Mouse (Mus musculus): ENCODE data around the gene Olfr283. TPM values are rescaled to one million over a fixed set of nuclear protein-coding genes. Genes with fewer than 3 reads are reported as not detected.
"Not testable (repeated sequence)": the region's sequence is repeated elsewhere in the genome, so short reads cannot be mapped to it uniquely, and the experiment has no call there.

Olfr283 gene
- polyA plus RNA-seq (2015; fragmentation: Nextera tagmentation; extraction: Ambion mirVana): not detected in 2 replicates

DNA sequence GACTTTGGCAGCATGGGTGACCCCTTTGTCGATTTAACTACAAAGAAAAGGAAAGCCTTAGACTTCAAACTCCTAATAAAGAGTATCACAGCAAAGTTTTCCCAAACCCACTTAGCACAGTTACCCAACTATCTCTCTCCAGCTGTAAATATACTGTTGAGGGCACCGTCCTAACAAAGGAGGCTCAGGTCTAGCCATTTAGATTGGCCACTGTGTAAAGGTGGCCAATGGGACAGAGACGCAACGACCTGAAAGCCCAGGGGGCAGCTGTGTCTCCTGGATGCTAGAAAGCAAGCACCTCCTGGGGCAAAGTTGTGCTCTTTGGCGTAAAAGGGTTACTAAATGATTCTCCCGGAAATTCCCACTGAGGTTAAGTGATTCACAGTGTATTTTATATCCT lies at the start of gene Olfr283:
Gene Olfr283, minus strand, starts transcription at position 101 of the 400 bp plus-strand sequence.
- Histone ChIP-seq H3K4me3 (ENCODE audit: low read length) (no peak within 1 kb of the TSS), H3K9me3 (ENCODE audit: low read length) (no peaks in the 10 kb centered on the region), H3K4me2 (replicated peaks; ENCODE audit: low read depth, low read length) (no peak within 1 kb of the TSS), H3K4me1 (ENCODE audit: insufficient read depth, low read length) (no peaks in the 10 kb centered on the region), H3K27ac (ENCODE audit: low read length) (no peak within 1 kb of the TSS), H3K9ac (replicated peaks; ENCODE audit: low read length) (no peak within 1 kb of the TSS), H3K27me3 (ENCODE audit: insufficient read depth, low read length) (no peaks in the 10 kb centered on the region), H3K36me3 (ENCODE audit: insufficient read depth, low read length) (no peaks in the 10 kb centered on the region)
- WGBS: 85% methylated on average over 6 of the region's 6 CpGs
- ATAC-seq (ENCODE audit: low FRiP score, low TSS enrichment): no peak

DNA sequence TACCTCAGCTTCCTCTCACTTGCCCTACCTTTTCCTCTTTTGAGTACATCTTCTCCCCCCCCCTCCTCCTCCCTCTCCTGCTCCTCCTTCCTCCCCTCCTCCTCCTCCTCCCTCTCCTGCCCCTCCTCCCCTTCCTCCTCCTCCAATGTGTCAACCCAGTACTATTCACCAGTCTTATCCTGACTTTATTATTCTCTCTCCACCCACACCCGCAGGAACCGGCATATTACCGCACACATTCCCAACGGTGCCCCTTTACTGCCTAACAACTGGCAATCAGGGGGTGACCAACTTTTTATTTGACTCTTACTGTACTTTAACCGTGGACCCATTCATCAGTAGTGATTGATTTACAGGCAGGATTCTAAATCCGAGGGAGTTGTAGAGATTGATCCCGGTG lies 44.4 kb upstream of the Olfr283 start:
- Histone ChIP-seq H3K27me3 (ENCODE audit: insufficient read depth, low read length) (no peaks in the 10 kb centered on the region), H3K4me1 (ENCODE audit: insufficient read depth, low read length) (peaks cover 4% of the 10 kb centered on the region), H3K9me3 (ENCODE audit: low read length) (no peaks in the 10 kb centered on the region), H3K4me3 (ENCODE audit: low read length) (no peak overlapping the region), H3K27ac (ENCODE audit: low read length) (no peak overlapping the region), H3K36me3 (ENCODE audit: insufficient read depth, low read length) (no peaks in the 10 kb centered on the region), H3K4me2 (replicated peaks; ENCODE audit: low read depth, low read length) (no peak overlapping the region), H3K9ac (replicated peaks; ENCODE audit: low read length) (no peak overlapping the region)
- ATAC-seq (ENCODE audit: low FRiP score, low TSS enrichment): no peak
- 32% methylated on average over 7 of the region's 7 CpGs for WGBS

DNA sequence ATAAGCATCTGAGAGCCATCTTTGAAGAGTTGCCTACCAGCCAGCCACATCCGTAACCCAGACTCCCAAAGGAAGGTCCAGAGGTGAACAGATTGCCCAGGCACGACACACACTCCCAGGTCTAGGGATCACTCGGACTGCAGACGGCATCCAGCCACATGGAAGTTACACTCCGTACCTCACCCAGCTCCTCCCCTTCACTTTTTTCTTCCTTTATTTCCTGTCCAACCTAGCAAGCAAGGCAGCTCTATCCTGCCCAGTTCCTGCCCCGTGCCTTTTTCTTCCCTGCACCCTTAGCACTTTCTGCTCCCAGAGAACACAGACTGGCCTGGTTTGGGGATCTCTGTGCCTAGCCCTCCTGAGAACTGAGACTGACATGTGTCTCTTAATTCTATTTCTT lies 44.0 kb upstream of the Olfr283 start:
- no peak for ATAC-seq (ENCODE audit: low FRiP score, low TSS enrichment)
- peaks cover 4% of the 10 kb centered on the region for H3K4me1 ChIP-seq (ENCODE audit: insufficient read depth, low read length)
- WGBS: 38% methylated on average over 6 of the region's 6 CpGs
- H3K36me3 ChIP-seq (ENCODE audit: insufficient read depth, low read length): no peaks in the 10 kb centered on the region
- no peak overlapping the region for H3K27ac ChIP-seq (ENCODE audit: low read length)
- no peaks in the 10 kb centered on the region for H3K9me3 ChIP-seq (ENCODE audit: low read length)
- no peak overlapping the region for H3K4me2 ChIP-seq (replicated peaks; ENCODE audit: low read depth, low read length)
- no peak overlapping the region for H3K9ac ChIP-seq (replicated peaks; ENCODE audit: low read length)
- H3K4me3 ChIP-seq (ENCODE audit: low read length): no peak overlapping the region
- H3K27me3 ChIP-seq (ENCODE audit: insufficient read depth, low read length): no peaks in the 10 kb centered on the region

DNA sequence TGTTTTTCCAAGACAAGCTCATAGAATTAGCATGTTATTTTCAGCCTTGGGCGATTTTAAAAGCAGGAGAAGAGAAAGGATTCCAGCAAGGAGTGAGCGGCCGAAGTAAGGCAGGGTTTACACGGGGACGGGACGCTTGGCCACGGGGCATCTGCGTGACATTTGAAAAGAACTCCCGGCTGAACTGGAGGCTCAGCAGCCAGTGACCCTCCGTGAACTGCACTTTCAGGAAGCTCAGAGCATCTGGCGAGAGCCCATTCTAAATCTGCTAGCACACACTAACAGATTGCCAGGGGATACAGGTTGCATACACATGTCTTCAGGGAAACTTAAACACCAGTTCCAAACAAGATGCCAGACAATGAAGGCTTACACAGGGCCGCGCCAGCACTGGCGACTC lies 43.6 kb upstream of the Olfr283 start:
- Histone ChIP-seq H3K27ac (ENCODE audit: low read length) (no peak overlapping the region), H3K4me2 (replicated peaks; ENCODE audit: low read depth, low read length) (no peak overlapping the region), H3K27me3 (ENCODE audit: insufficient read depth, low read length) (no peaks in the 10 kb centered on the region), H3K4me3 (ENCODE audit: low read length) (no peak overlapping the region), H3K4me1 (ENCODE audit: insufficient read depth, low read length) (peaks cover 4% of the 10 kb centered on the region), H3K9me3 (ENCODE audit: low read length) (no peaks in the 10 kb centered on the region), H3K36me3 (ENCODE audit: insufficient read depth, low read length) (no peaks in the 10 kb centered on the region), H3K9ac (replicated peaks; ENCODE audit: low read length) (no peak overlapping the region)
- no peak for ATAC-seq (ENCODE audit: low FRiP score, low TSS enrichment)
- 62% methylated on average over 14 of the region's 14 CpGs for WGBS

DNA sequence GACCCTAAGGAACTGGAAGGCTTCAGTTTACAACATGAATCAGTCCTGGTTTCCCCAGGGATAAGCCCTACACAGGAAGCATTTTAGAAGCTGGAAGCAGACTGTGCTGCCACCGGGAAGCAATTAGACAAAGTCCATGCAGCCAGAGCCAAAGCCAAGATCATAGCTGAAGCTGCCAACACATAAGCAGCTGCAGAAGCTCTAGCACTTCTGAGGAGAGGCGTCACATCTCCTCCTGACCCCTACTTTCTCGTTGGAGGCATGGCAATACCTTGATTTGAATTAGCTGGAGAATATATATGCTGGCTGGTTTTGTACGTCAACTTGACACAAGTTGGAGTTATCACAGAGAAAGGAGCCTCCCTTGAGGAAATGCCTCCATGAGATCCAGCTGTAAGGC lies 40.2 kb upstream of the Olfr283 start:
- WGBS: 62% methylated on average over 4 of the region's 4 CpGs
- no peak overlapping the region for H3K9ac ChIP-seq (replicated peaks; ENCODE audit: low read length)
- ATAC-seq (ENCODE audit: low FRiP score, low TSS enrichment): no peak
- H3K27ac ChIP-seq (ENCODE audit: low read length): no peak overlapping the region
- H3K9me3 ChIP-seq (ENCODE audit: low read length): no peaks in the 10 kb centered on the region
- H3K27me3 ChIP-seq (ENCODE audit: insufficient read depth, low read length): no peaks in the 10 kb centered on the region
- H3K4me3 ChIP-seq (ENCODE audit: low read length): no peak overlapping the region
- H3K36me3 ChIP-seq (ENCODE audit: insufficient read depth, low read length): no peaks in the 10 kb centered on the region
- no peak overlapping the region for H3K4me2 ChIP-seq (replicated peaks; ENCODE audit: low read depth, low read length)
- H3K4me1 ChIP-seq (ENCODE audit: insufficient read depth, low read length): peaks cover 4% of the 10 kb centered on the region

DNA sequence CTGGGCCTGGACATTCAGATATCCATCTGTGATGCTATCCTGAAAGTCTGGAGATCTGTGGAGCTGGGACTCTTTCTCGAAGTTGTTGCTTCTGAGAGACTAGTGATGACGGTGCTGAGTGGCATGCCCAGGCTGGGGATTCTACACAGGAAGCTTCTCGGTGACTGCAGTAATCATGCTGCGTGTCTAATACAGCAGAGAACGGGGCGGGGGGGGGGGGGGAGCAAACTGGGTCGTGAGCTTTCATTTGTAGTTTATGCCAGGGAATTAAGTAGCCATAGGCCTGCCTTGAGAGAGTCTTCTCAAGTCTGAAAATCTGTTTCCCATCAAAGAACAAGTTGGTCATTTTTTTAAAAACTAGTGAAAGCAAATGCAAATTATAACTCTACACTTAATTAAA lies 37.4 kb upstream of the Olfr283 start:
- no peak for ATAC-seq (ENCODE audit: low FRiP score, low TSS enrichment)
- H3K9ac ChIP-seq (replicated peaks; ENCODE audit: low read length): no peak overlapping the region
- H3K4me3 ChIP-seq (ENCODE audit: low read length): no peak overlapping the region
- no peak overlapping the region for H3K27ac ChIP-seq (ENCODE audit: low read length)
- no peaks in the 10 kb centered on the region for H3K27me3 ChIP-seq (ENCODE audit: insufficient read depth, low read length)
- no peaks in the 10 kb centered on the region for H3K36me3 ChIP-seq (ENCODE audit: insufficient read depth, low read length)
- H3K4me2 ChIP-seq (replicated peaks; ENCODE audit: low read depth, low read length): no peak overlapping the region
- H3K9me3 ChIP-seq (ENCODE audit: low read length): no peaks in the 10 kb centered on the region
- 73% methylated on average over 6 of the region's 7 CpGs for WGBS
- no peaks in the 10 kb centered on the region for H3K4me1 ChIP-seq (ENCODE audit: insufficient read depth, low read length)

DNA sequence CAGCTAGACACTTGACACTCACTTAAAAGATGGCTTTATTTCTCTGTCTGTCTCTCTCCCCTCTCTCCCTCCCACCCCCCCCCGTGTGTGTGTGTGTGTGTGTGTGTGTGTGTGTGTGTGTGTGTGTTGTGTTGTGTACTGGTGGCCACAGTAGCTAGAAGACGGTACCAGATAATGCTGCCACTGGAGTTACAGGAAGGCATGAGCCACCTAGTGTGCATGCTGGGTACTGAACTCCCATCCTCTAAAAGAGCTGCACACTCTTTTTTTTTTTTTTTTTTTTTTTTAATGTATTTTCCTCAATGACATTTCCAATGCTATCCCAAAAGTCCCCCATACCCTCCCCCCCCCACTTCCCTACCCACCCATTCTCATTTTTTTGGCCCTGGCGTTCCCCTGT lies 36.5 kb upstream of the Olfr283 start:
- ATAC-seq (ENCODE audit: low FRiP score, low TSS enrichment); H3K9ac ChIP-seq (replicated peaks; ENCODE audit: low read length); H3K4me2 ChIP-seq (replicated peaks; ENCODE audit: low read depth, low read length); H3K36me3 ChIP-seq (ENCODE audit: insufficient read depth, low read length); H3K4me1 ChIP-seq (ENCODE audit: insufficient read depth, low read length); H3K9me3 ChIP-seq (ENCODE audit: low read length); H3K27me3 ChIP-seq (ENCODE audit: insufficient read depth, low read length); H3K27ac ChIP-seq (ENCODE audit: low read length); H3K4me3 ChIP-seq (ENCODE audit: low read length): not testable (repeated sequence)
- 13% methylated on average over 1 of the region's 3 CpGs for WGBS

DNA sequence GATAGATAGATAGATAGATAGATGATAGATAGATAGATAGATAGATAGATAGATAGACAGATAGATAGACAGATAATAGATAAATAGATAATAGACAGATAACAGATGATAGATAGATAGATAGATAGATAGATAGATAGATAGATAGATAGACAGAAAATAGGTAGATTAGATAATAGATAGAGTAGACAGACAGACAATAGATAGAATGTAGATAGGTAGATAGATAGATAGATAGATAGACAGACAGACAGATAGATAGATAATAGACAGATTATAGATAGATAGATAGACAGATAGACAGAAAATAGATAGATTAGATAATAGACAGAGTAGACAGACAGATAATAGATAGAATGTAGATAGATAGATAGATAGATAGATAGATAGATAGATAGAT lies 36.1 kb upstream of the Olfr283 start:
- ATAC-seq (ENCODE audit: low FRiP score, low TSS enrichment); H3K4me2 ChIP-seq (replicated peaks; ENCODE audit: low read depth, low read length); H3K9ac ChIP-seq (replicated peaks; ENCODE audit: low read length); H3K4me1 ChIP-seq (ENCODE audit: insufficient read depth, low read length); H3K36me3 ChIP-seq (ENCODE audit: insufficient read depth, low read length); H3K4me3 ChIP-seq (ENCODE audit: low read length); H3K27me3 ChIP-seq (ENCODE audit: insufficient read depth, low read length); H3K27ac ChIP-seq (ENCODE audit: low read length); H3K9me3 ChIP-seq (ENCODE audit: low read length): not testable (repeated sequence)

DNA sequence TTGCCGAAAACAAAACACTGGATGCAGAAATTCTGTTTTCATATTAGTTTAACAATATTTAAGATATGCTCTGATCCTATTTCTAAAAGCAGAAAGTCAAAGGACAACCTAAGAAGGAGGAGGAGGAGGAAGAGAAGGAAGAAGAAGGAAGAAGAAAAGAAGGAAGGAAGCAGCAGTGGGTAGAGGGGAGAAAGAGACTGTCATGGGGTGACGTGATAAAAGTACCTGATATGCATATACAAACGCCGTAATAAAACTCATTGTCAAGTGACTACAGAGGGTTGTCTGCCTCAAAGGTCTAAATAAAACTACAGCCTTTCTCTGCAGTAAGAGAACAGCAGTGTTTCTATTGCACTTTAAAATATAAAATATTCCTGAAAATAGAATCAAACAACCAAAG lies 35.2 kb upstream of the Olfr283 start:
- Histone ChIP-seq H3K4me3 (ENCODE audit: low read length) (no peak overlapping the region), H3K9me3 (ENCODE audit: low read length) (no peaks in the 10 kb centered on the region), H3K27me3 (ENCODE audit: insufficient read depth, low read length) (no peaks in the 10 kb centered on the region), H3K4me1 (ENCODE audit: insufficient read depth, low read length) (no peaks in the 10 kb centered on the region), H3K27ac (ENCODE audit: low read length) (no peak overlapping the region), H3K4me2 (replicated peaks; ENCODE audit: low read depth, low read length) (no peak overlapping the region), H3K36me3 (ENCODE audit: insufficient read depth, low read length) (no peaks in the 10 kb centered on the region), H3K9ac (replicated peaks; ENCODE audit: low read length) (no peak overlapping the region)
- 72% methylated on average over 4 of the region's 4 CpGs for WGBS
- no peak for ATAC-seq (ENCODE audit: low FRiP score, low TSS enrichment)

DNA sequence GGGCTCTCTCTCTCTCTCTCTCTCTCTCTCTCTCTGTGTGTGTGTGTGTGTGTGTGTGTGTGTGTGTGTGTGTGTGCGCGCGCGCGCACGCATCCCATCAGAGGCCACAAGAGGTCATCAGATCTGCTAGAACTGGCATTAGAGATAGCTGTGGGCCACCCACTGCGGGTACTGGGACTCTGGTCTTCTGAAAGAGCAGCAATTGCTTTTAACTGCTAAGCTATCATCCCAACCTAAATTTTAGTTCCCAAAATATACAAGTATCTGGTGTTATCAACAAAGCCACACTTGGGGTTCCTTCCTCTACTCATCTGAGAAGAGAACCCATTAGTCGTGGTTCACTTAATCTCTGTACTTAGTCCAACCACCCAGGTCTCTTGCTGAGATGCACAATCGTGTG lies 29.5 kb upstream of the Olfr283 start:
- H3K9me3 ChIP-seq (ENCODE audit: low read length): no peaks in the 10 kb centered on the region

DNA sequence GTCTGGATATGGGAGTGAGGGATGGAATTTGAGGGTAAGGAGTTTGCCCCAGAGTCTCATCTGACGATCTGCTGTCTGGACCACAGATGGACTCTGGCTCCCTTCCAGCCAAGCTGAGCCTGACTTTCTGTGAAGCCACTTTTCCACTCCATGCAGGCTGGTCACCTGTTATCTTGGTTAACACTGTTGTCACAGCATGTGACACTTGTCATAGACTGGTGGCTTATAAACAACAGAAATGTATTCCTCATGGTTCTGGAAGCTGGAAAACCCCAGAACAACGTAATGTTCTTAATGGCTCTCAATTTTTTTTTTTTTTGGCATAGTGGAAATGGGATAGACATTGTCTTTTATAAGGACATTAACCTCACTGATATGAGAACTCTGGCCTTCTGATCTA lies 28.9 kb upstream of the Olfr283 start:
- Histone ChIP-seq H3K36me3 (ENCODE audit: insufficient read depth, low read length) (no peaks in the 10 kb centered on the region), H3K4me3 (ENCODE audit: low read length) (no peak overlapping the region), H3K27me3 (ENCODE audit: insufficient read depth, low read length) (no peaks in the 10 kb centered on the region), H3K4me2 (replicated peaks; ENCODE audit: low read depth, low read length) (no peak overlapping the region), H3K27ac (ENCODE audit: low read length) (no peak overlapping the region), H3K9ac (replicated peaks; ENCODE audit: low read length) (no peak overlapping the region), H3K9me3 (ENCODE audit: low read length) (no peaks in the 10 kb centered on the region), H3K4me1 (ENCODE audit: insufficient read depth, low read length) (no peaks in the 10 kb centered on the region)
- WGBS: 84% methylated on average over 2 of the region's 2 CpGs
- ATAC-seq (ENCODE audit: low FRiP score, low TSS enrichment): no peak

More for the DNA sequence above, 29.5 kb upstream of the Olfr283 start:
- Histone ChIP-seq H3K4me2 (replicated peaks; ENCODE audit: low read depth, low read length) (no peak overlapping the region), H3K9ac (replicated peaks; ENCODE audit: low read length) (no peak overlapping the region), H3K4me1 (ENCODE audit: insufficient read depth, low read length) (no peaks in the 10 kb centered on the region), H3K27ac (ENCODE audit: low read length) (no peak overlapping the region), H3K4me3 (ENCODE audit: low read length) (no peak overlapping the region), H3K36me3 (ENCODE audit: insufficient read depth, low read length) (no peaks in the 10 kb centered on the region), H3K27me3 (ENCODE audit: insufficient read depth, low read length) (no peaks in the 10 kb centered on the region)
- WGBS: 80% methylated on average over 5 of the region's 9 CpGs
- no peak for ATAC-seq (ENCODE audit: low FRiP score, low TSS enrichment)
